Mouse (Mus musculus): Measurements from ENCODE around the gene Gm49361. TPM values are rescaled to one million over a fixed set of nuclear protein-coding genes. Genes with fewer than 3 reads are reported as not detected.

Gene Gm49361
- total RNA-seq, 1 experiment: not detected

DNA sequence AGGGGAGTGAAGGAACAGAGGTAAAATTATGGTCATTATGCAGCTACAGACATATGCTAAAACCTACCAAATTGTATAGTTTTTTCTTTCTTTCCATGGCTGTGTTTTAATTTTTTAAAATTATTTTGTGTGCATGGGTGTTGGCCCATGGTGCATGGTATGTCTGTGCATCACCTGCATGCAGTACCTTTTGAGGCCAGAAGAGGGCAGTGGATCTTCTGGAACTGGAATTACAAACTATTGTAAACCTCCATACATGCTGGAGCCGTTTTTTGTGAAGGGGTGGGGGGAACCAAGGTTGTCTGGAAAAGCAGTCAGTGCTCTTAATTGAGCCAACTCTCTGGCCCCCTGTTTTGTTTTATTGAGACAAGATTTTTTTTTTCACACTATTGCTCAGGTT is 61.3 kb downstream of the Gm49361 start:
- no peak overlapping the region for H3K9ac ChIP-seq (ENCODE audit: insufficient read depth, low read depth, low read length, poor library complexity, severe bottlenecking)
- in situ Hi-C loops (cut with MboI; ENCODE audit: low sequenced_read_pairs in 2 of 2, unreplicated experiment in 2 of 2): loop anchor here in 1 of 2 experiments (25.0 kb wide), 1 partner anchor 228 kb away; no protein-coding TSS in a partner anchor
- no peaks in the 10 kb centered on the region for H3K36me3 ChIP-seq (ENCODE audit: control insufficient read depth, insufficient read depth, low read length, poor library complexity, severe bottlenecking)
- no peak overlapping the region for H3K4me3 ChIP-seq (ENCODE audit: insufficient read depth in 1 of 2, low read depth in 1 of 2, low read length in 2 of 2, poor library complexity in 1 of 2, severe bottlenecking in 1 of 2)
- H3K9me3 ChIP-seq (ENCODE audit: control insufficient read depth, insufficient read depth, low read depth, low read length): no peaks in the 10 kb centered on the region
- no peak overlapping the region for H3K27ac ChIP-seq (ENCODE audit: insufficient read depth, low read depth, low read length, poor library complexity, severe bottlenecking)
- H3K4me1 ChIP-seq (ENCODE audit: control insufficient read depth in 2 of 2, insufficient read depth in 2 of 2, low read length in 2 of 2, poor library complexity in 1 of 2): no peaks in the 10 kb centered on the region
- no peak for DNase-seq (ENCODE audit: low read depth, low spot score)
- TF ChIP-seq CHD2 (IDR thresholded peaks at IDR 0.05; ENCODE audit: low read depth, low read length) (no peak), ZC3H11A (IDR thresholded peaks at IDR 0.05; ENCODE audit: borderline replicate concordance, low read depth, low read length) (peak; percentile 56; the same call in 1 of the 2 replicates), ZNF384 (IDR thresholded peaks at IDR 0.05; ENCODE audit: low read depth, low read length) (no peak), HCFC1 (IDR thresholded peaks at IDR 0.05; ENCODE audit: borderline replicate concordance, insufficient read depth, low read length) (no peak), MAFK (IDR thresholded peaks at IDR 0.05; ENCODE audit: insufficient read depth, low read depth, low read length) (no peak)

- TF ChIP-seq ZC3H11A (IDR thresholded peaks at IDR 0.05; ENCODE audit: borderline replicate concordance, low read depth, low read length) (no peak), HCFC1 (IDR thresholded peaks at IDR 0.05; ENCODE audit: borderline replicate concordance, insufficient read depth, low read length) (no peak), MAFK (IDR thresholded peaks at IDR 0.05; ENCODE audit: insufficient read depth, low read depth, low read length) (no peak)
- no peak overlapping the region for H3K27ac ChIP-seq (ENCODE audit: insufficient read depth, low read depth, low read length, poor library complexity, severe bottlenecking)
- no peaks in the 10 kb centered on the region for H3K4me1 ChIP-seq (ENCODE audit: control insufficient read depth in 2 of 2, insufficient read depth in 2 of 2, low read length in 2 of 2, poor library complexity in 1 of 2)
- no peak overlapping the region for H3K9ac ChIP-seq (ENCODE audit: insufficient read depth, low read depth, low read length, poor library complexity, severe bottlenecking)
- no peaks in the 10 kb centered on the region for H3K36me3 ChIP-seq (ENCODE audit: control insufficient read depth, insufficient read depth, low read length, poor library complexity, severe bottlenecking)
- H3K4me3 ChIP-seq (ENCODE audit: insufficient read depth in 1 of 2, low read depth in 1 of 2, low read length in 2 of 2, poor library complexity in 1 of 2, severe bottlenecking in 1 of 2): no peak overlapping the region
- in situ Hi-C loops (cut with MboI; ENCODE audit: low sequenced_read_pairs in 2 of 2, unreplicated experiment in 2 of 2): loop anchor here in 1 of 2 experiments (25.0 kb wide), 1 partner anchor 230 kb away; no protein-coding TSS in a partner anchor
- H3K9me3 ChIP-seq (ENCODE audit: control insufficient read depth, insufficient read depth, low read depth, low read length): no peaks in the 10 kb centered on the region
- DNase-seq (ENCODE audit: low read depth, low spot score): no peak
These were observed 63.2 kb downstream of the Gm49361 start for GRCm38 (mm10) chr14:57682751-57683150.

- peak; percentile 88 for DNase-seq (ENCODE audit: low read depth, low spot score)
- in situ Hi-C loops (cut with MboI; ENCODE audit: low sequenced_read_pairs in 2 of 2, unreplicated experiment in 2 of 2): loop anchor here in 1 of 2 experiments (25.0 kb wide), 1 partner anchor 232 kb away; no protein-coding TSS in a partner anchor
These were observed 65.9 kb downstream of the Gm49361 start for GRCm38 (mm10) chr14:57679958-57680535.

DNA sequence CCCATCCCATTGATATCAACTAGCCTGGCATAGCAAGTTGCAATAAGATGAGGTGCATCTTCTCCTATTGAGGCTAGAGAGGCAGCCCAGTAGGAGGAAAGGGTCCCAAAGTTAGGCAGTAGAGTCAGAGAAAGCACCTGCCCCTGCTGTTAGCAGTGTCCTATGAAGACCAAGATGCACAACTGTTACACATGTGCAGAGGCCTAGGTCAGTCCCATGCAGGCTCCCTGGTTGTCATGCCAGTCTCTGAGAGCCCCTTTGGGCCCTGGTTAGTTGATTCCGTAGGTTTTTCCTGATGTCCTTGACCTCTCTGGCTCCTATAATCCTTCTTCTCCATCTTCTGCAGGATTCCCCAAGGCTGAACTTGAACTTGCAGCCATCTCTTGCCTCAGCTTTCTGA is 66.4 kb downstream of the Gm49361 start:
- TF ChIP-seq ZNF384 (IDR thresholded peaks at IDR 0.05; ENCODE audit: low read depth, low read length) (no peak), HCFC1 (IDR thresholded peaks at IDR 0.05; ENCODE audit: borderline replicate concordance, insufficient read depth, low read length) (no peak), MAFK (IDR thresholded peaks at IDR 0.05; ENCODE audit: insufficient read depth, low read depth, low read length) (no peak), CHD2 (IDR thresholded peaks at IDR 0.05; ENCODE audit: low read depth, low read length) (no peak), ZC3H11A (IDR thresholded peaks at IDR 0.05; ENCODE audit: borderline replicate concordance, low read depth, low read length) (no peak)
- in situ Hi-C loops (cut with MboI; ENCODE audit: low sequenced_read_pairs in 2 of 2, unreplicated experiment in 2 of 2): loop anchor here in 1 of 2 experiments (25.0 kb wide), 1 partner anchor 233 kb away; no protein-coding TSS in a partner anchor
- no peak overlapping the region for H3K27ac ChIP-seq (ENCODE audit: insufficient read depth, low read depth, low read length, poor library complexity, severe bottlenecking)
- no peak overlapping the region for H3K4me3 ChIP-seq (ENCODE audit: insufficient read depth in 1 of 2, low read depth in 1 of 2, low read length in 2 of 2, poor library complexity in 1 of 2, severe bottlenecking in 1 of 2)
- no peak for DNase-seq (ENCODE audit: low read depth, low spot score)
- H3K9ac ChIP-seq (ENCODE audit: insufficient read depth, low read depth, low read length, poor library complexity, severe bottlenecking): no peak overlapping the region
- H3K36me3 ChIP-seq (ENCODE audit: control insufficient read depth, insufficient read depth, low read length, poor library complexity, severe bottlenecking): no peaks in the 10 kb centered on the region
- no peaks in the 10 kb centered on the region for H3K9me3 ChIP-seq (ENCODE audit: control insufficient read depth, insufficient read depth, low read depth, low read length)
- peaks cover 0 to 2% of the 10 kb centered on the region in 2 experiments; a peak in 1 of 4 replicates for H3K4me1 ChIP-seq (ENCODE audit: control insufficient read depth in 2 of 2, insufficient read depth in 2 of 2, low read length in 2 of 2, poor library complexity in 1 of 2)

More at GRCm38 (mm10) chr14:57679958-57680535, 65.9 kb downstream of the Gm49361 start:
- H3K4me1 ChIP-seq (ENCODE audit: control insufficient read depth in 2 of 2, insufficient read depth in 2 of 2, low read length in 2 of 2, poor library complexity in 1 of 2): peaks cover 0 to 2% of the 10 kb centered on the region in 2 experiments; a peak in 1 of 4 replicates
- H3K9ac ChIP-seq (ENCODE audit: insufficient read depth, low read depth, low read length, poor library complexity, severe bottlenecking): no peak overlapping the region
- TF ChIP-seq ZNF384 (IDR thresholded peaks at IDR 0.05; ENCODE audit: low read depth, low read length): peak; percentile 76; the same call in 1 of the 2 replicates
- no peak for TF ChIP-seq MAFK (IDR thresholded peaks at IDR 0.05; ENCODE audit: insufficient read depth, low read depth, low read length)
- no peak for TF ChIP-seq CHD2 (IDR thresholded peaks at IDR 0.05; ENCODE audit: low read depth, low read length)
- no peak for TF ChIP-seq HCFC1 (IDR thresholded peaks at IDR 0.05; ENCODE audit: borderline replicate concordance, insufficient read depth, low read length)
- peak; percentile 66 for TF ChIP-seq ZC3H11A (IDR thresholded peaks at IDR 0.05; ENCODE audit: borderline replicate concordance, low read depth, low read length)
- no peaks in the 10 kb centered on the region for H3K36me3 ChIP-seq (ENCODE audit: control insufficient read depth, insufficient read depth, low read length, poor library complexity, severe bottlenecking)
- H3K9me3 ChIP-seq (ENCODE audit: control insufficient read depth, insufficient read depth, low read depth, low read length): no peaks in the 10 kb centered on the region
- H3K27ac ChIP-seq (ENCODE audit: insufficient read depth, low read depth, low read length, poor library complexity, severe bottlenecking): no peak overlapping the region
- H3K4me3 ChIP-seq (ENCODE audit: insufficient read depth in 1 of 2, low read depth in 1 of 2, low read length in 2 of 2, poor library complexity in 1 of 2, severe bottlenecking in 1 of 2): no peak overlapping the region

Data from ES-E14 (cell line).